Mouse (Mus musculus) kidney, postnatal 0 days (tissue): ENCODE results near the gene Rmnd5b. TPM values are rescaled to one million over a fixed set of nuclear protein-coding genes. Genes with fewer than 3 reads are reported as not detected.

Source experiments
- ATAC-seq: fragments of 200-750 bp; cut with Nextera tagmentation; replicated peaks from 2 replicates; pipeline ENCODE4 v1.8.0; 2017; ENCODE audit warnings: low read depth, moderate number of reproducible peaks, moderate TSS enrichment, moderate library complexity; ENCODE audit not compliant: low FRiP score
- DNase-seq: peaks from one replicate; pipeline ENCODE4 v3.0.0-alpha.2; 2016; ENCODE audit warnings: low spot score
- H3K27ac ChIP-seq: fragments of 300-500 bp; sonication (generic); 2 replicates; pipeline ENCODE4 v1.5.1; 2014; ENCODE audit warnings: mild to moderate bottlenecking
- H3K27me3 ChIP-seq: fragments of 300-500 bp; sonication (generic); 2 replicates; pipeline ENCODE4 v1.6.1; 2014; ENCODE audit warnings: low read length, mixed read lengths; ENCODE audit not compliant: insufficient read depth
- H3K36me3 ChIP-seq: fragments of 300-500 bp; sonication (generic); 2 replicates; pipeline ENCODE4 v1.6.1; 2014; ENCODE audit warnings: low read length, mixed read lengths; ENCODE audit not compliant: insufficient read depth
- H3K4me1 ChIP-seq: fragments of 300-500 bp; sonication (generic); replicated peaks from 2 replicates; pipeline ENCODE4 v1.6.1; 2014; ENCODE audit warnings: antibody characterized with exemption, low read length, mixed read lengths; ENCODE audit not compliant: insufficient read depth
- H3K4me2 ChIP-seq: fragments of 300-500 bp; sonication (generic); 2 replicates; pipeline ENCODE4 v1.6.1; 2014; ENCODE audit warnings: mild to moderate bottlenecking, low read length, moderate library complexity, mixed read lengths
- H3K4me3 ChIP-seq: fragments of 300-500 bp; sonication (generic); replicated peaks from 2 replicates; pipeline ENCODE4 v1.5.1; 2014; ENCODE audit warnings: low read depth, low read length
- H3K9ac ChIP-seq: fragments of 300-500 bp; sonication (generic); 2 replicates; pipeline ENCODE4 v1.6.1; 2014; ENCODE audit warnings: low read depth, low read length
- H3K9me3 ChIP-seq: fragments of 300-500 bp; sonication (generic); replicated peaks from 2 replicates; pipeline ENCODE4 v1.6.1; 2016; ENCODE audit warnings: low read length, inconsistent platforms, mixed read lengths
- CTCF ChIP-seq: IDR thresholded peaks from 2 replicates; pipeline ENCODE4 v1.5.1; 2016; ENCODE audit warnings: antibody characterized with exemption, low read depth, mild to moderate bottlenecking, moderate library complexity
- WGBS: fragments of 180-500 bp; shearing (Covaris S2); extraction: QIAGEN DNeasy Blood & Tissue Kit; methylation state at CpG from one replicate; pipeline ENCODE4 v1.1.7; 2014; 5-methylcytosine and 5-hydroxymethylcytosine counted together
- polyA plus RNA-seq: library from polyadenylated mRNA; unstranded; fragments of >200 nt; fragmentation: Nextera tagmentation; extraction: Ambion mirVana; gene quantifications from 2 replicates; pipeline ENCODE4 v1.2.1, GENCODE M21; 2015

The Rmnd5b gene
- polyA plus RNA-seq, 1 experiment from 2014 or later = 40.8 TPM

- Histone ChIP-seq H3K4me1 (no peaks in the 10 kb centered on the region), H3K4me2 (no peak overlapping the region), H3K4me3 (no peak overlapping the region), H3K27ac (no peak overlapping the region), H3K27me3 (no peaks in the 10 kb centered on the region), H3K36me3 (no peaks in the 10 kb centered on the region), H3K9ac (no peak overlapping the region), H3K9me3 (no peaks in the 10 kb centered on the region)
- TF ChIP-seq CTCF = no peak
- ATAC-seq = no peak
- no peak for DNase-seq
- 92% methylated on average over 4 of the region's 4 CpGs for WGBS
Observed at GRCm38 (mm10) chr11:51576454-51576853, 59.2 kb downstream of the Rmnd5b start.

Other genes starting within 250 kb of the Rmnd5b start
- gene Phykpl, start 51.1 kb downstream of the Rmnd5b start, polyA plus RNA-seq = 24.6 and 26.1 TPM in 2 replicates
- 293 and 336 TPM in 2 replicates for gene Hnrnpab, start 29.0 kb downstream of the Rmnd5b start, polyA plus RNA-seq
- gene Nhp2, start 16.2 kb downstream of the Rmnd5b start, polyA plus RNA-seq = 134 and 136 TPM in 2 replicates
- gene N4bp3, start 14.9 kb upstream of the Rmnd5b start, polyA plus RNA-seq = 28.5 and 30.6 TPM in 2 replicates
- gene D930048N14Rik, start 15.1 kb upstream of the Rmnd5b start, polyA plus RNA-seq = 1.9 and 2.0 TPM in 2 replicates
- gene 0610009B22Rik, start 53.0 kb upstream of the Rmnd5b start, polyA plus RNA-seq = 156 and 163 TPM in 2 replicates
- gene Sec24a, start 127.7 kb upstream of the Rmnd5b start, polyA plus RNA-seq = 10.6 and 10.9 TPM in 2 replicates
- 154 and 156 TPM in 2 replicates for gene Sar1b, start 127.8 kb upstream of the Rmnd5b start, polyA plus RNA-seq
- gene Jade2, start 221.8 kb upstream of the Rmnd5b start, polyA plus RNA-seq = 1.0 and 1.2 TPM in 2 replicates